Mouse (Mus musculus) gastrocnemius, adult 2 months (tissue): ENCODE measurements around the gene Rbm38. TPM values are rescaled to one million over a fixed set of nuclear protein-coding genes. Genes with fewer than 3 reads are reported as not detected.
A peak's percentile ranks its signal among the peaks of the same experiment; 100 is the strongest.

Source experiments
- DNase-seq: peaks from one replicate; pipeline ENCODE4 v3.0.0; 2022
- H3K27ac ChIP-seq: fragments of 200-600 bp; 2 replicates; pipeline ENCODE4 v1.8.1; 2022; ENCODE audit warnings: mild to moderate bottlenecking
- H3K4me3 ChIP-seq: fragments of 200-600 bp; 2 replicates; pipeline ENCODE4 v1.8.1; 2022; ENCODE audit warnings: mild to moderate bottlenecking, moderate library complexity
- CTCF ChIP-seq: fragments of 200-600 bp; IDR thresholded peaks from 2 replicates; pipeline ENCODE4 v1.8.1; 2022; ENCODE audit warnings: antibody characterized with exemption, mild to moderate bottlenecking, moderate library complexity
- intact Hi-C: fragments of 180-260 bp; cut with DNase I; formaldehyde crosslinking; loops from one replicate; pipeline ENCODE4 v1.15.1; 2025
- total RNA-seq, 2 experiments: library from RNA; stranded (reverse); gene quantifications; 2 replicates each; pipeline ENCODE4 v1.2.3; 2021

Rbm38 gene
- total RNA-seq, 2 experiments from 2014 or later, result 181 to 246 TPM

DNA sequence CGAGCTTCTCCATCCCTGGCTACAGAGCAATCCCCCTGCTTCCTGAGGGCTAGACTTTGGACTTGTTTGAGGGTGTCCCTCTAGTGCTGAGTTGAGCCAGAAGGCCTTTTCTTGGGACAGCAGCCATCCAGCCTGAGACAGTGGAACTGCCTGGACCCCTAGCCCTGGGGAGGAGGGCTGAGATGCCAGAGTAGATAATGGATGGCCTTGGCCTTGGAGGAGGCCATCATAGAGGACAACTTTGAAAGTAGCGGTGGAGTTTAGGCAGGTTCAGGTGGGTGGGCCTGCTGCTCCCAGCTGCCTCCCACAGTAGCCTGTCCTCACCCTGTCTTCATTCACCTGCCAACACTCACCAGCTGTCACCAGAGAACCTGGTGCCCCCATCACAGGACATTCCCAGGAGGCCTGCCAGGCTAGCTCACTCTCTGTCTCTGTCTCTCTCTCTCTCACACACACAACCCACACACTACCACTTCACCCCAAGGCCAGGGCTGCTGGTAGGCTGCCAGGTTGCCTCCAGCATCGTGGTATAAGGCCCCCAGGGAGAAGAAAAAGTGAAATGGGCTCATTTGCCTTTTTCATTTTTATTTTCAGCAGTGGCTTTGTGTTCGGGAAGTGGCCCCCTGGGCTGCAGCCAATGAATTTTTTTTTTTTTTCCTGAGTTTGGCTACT lies 7.7 kb downstream of the Rbm38 start:
- TF ChIP-seq CTCF, result no peak
- intact Hi-C loops, result loop anchor here (2.0 kb wide), 1 partner anchor 17 kb away; no protein-coding TSS in a partner anchor
- peak; percentile 80 for DNase-seq
- H3K4me3 ChIP-seq, result peak overlapping the region; percentile 85
- peak overlapping the region; percentile 95 for H3K27ac ChIP-seq

DNA sequence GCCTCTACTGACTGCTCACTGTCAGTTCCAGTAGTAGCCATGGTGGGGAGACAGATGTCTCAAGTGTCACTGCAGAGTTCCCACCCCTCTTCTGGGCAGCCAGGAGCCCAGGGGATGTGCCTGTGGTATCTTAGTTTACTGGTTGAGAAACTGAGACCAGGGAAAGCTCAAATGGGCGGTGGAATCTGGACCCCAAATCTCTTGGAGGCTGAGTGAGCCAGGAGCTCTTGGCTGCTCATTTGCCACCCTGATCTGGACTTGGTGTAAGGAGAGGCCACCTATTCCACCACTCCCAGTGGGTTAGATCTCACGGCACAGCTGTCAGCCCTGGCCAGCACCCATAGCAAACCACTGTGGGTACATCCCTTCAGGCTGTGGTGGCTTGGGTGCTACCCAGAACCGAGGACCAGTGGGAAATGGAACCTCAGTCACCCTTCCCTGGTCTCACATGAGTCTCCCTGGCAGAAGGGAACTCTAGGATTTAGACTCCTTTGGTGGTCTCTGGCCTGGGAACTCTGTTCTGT lies 8.3 kb downstream of the Rbm38 start:
- Histone ChIP-seq H3K27ac (peak overlapping the region; percentile 95), H3K4me3 (peak overlapping the region; percentile 85)
- intact Hi-C loops, result loop anchor here (2.0 kb wide), 1 partner anchor 16 kb away; no protein-coding TSS in a partner anchor
- no peak; the same call in 1 of the 2 replicates for TF ChIP-seq CTCF
- peak; percentile 46 for DNase-seq

DNA sequence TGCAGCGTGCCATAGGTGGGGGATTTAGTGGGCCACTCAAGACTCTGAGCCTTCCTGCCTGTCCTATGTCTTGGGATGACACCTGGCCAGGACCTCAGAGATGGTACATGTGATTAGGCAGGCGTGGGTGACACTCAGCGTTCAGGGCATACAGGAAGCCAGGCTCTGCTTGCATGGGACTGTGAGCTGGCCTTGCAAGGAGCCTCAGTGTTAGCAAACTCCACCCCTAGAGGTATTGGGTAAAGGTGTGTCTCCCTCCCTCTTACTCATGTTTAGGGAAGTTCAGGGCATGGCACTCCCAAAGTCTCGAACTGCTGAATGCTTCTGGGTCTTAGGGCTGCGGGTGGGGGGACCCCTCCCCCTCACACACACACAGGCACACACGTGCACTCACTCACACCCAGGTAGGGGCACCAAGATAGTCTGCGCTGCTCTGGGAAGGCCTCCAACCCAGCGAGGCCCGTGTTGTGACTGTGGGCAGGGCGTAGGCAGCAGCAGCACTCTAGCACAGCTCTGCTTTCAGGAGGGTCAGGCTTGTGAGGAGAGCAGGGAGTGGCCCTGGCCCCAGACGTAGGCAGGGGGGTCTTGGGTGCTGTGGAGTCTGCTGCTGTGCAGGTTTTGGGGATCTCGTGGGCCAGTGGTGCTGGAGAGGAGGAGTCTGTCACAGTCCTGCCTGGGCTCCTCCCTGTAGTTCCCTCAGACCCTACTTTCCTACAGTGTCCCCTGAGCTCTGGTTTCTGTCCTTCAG lies 10.5 kb downstream of the Rbm38 start:
- intact Hi-C loops, result no loop called here
- Histone ChIP-seq H3K4me3 (peak overlapping the region; percentile 21; the same call in 1 of the 2 replicates), H3K27ac (peak overlapping the region; percentile 95)
- TF ChIP-seq CTCF, result no peak
- DNase-seq, result no peak

DNA sequence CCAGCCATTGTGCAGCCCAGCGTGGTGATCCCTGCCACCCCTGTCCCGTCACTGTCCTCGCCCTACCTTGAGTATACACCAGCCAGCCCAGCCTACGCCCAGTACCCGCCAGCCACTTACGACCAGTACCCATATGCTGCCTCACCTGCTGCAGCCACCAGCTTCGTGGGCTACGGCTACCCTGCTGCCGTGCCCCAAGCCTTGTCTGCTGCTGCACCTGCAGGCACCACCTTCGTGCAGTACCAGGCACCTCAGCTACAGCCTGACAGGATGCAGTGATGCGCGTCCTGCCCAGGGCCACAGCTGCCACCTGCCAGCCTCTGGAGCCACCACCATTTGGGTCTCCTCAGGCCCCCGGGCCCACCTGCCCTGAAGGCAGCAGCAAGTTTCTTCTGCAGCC lies 13.2 kb downstream of the Rbm38 start:
- TF ChIP-seq CTCF, result no peak
- Histone ChIP-seq H3K4me3 (no peak overlapping the region), H3K27ac (no peak overlapping the region)
- intact Hi-C loops, result no loop called here
- DNase-seq, result no peak

DNA sequence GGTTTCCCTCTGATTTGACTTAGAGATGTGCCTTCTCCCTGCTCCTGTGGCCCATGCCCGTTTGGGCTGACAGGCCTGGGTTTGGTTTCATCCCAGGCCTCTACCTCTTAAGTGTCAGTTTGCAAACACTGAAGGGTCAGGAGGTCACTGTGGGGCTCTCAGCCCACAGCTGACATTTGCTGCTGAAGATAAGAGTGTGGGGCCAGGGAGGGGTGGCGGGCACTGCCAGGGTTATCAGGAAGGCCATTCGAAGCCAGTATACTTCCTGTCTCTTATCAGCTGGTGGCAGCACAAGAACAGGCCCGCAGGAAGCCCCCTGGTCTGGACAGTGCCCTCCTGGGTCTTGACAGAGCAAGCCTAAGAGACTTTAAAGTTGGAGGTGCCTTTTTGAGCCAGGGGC lies 14.7 kb downstream of the Rbm38 start:
- intact Hi-C loops, result no loop called here
- Histone ChIP-seq H3K4me3 (no peak overlapping the region), H3K27ac (peak overlapping the region; percentile 24; the same call in 1 of the 2 replicates)
- DNase-seq, result no peak
- TF ChIP-seq CTCF, result no peak

DNA sequence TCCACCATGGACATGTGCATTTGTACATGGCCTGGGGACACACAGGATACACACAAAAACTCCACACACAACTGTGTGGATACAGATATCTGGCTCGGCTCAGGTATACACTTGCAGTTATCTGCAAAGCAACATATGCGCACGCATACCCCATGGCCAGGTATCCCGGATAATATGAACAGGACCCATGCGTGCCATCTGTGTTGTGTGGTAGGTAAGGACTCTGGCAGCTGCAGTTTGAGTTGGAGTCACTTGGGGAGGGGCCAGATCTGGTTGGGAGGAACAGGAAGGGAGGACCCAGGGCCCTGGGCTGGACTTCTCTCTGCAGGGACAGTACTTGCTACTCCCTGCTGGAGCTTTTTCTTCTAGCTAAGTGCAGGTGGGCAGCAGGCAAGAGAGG lies 15.4 kb downstream of the Rbm38 start:
- no peak for TF ChIP-seq CTCF
- DNase-seq, result no peak
- H3K4me3 ChIP-seq, result no peak overlapping the region
- no peak overlapping the region for H3K27ac ChIP-seq
- intact Hi-C loops, result no loop called here

DNA sequence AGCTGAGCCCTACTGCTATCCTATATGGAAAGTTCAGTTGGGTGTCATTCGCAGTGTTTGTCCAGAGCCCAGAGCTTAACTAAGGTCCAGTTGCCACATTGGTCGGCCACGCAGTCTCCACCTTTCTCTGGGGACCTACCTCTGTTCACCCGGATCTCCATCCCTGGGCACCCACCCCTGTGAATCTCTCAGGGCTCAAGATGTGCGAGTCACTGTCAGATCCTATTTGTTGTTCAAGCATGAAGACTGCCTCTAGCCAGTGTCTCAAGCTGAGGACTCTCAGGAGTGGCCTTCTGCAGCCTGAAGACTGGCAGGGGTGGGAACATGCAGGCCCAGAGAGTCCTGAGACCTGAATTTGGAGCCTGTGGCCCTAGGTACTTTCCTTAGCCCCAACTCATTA lies 15.8 kb downstream of the Rbm38 start:
- intact Hi-C loops, result no loop called here
- no peak for DNase-seq
- Histone ChIP-seq H3K27ac (no peak overlapping the region), H3K4me3 (no peak overlapping the region)
- no peak for TF ChIP-seq CTCF

DNA sequence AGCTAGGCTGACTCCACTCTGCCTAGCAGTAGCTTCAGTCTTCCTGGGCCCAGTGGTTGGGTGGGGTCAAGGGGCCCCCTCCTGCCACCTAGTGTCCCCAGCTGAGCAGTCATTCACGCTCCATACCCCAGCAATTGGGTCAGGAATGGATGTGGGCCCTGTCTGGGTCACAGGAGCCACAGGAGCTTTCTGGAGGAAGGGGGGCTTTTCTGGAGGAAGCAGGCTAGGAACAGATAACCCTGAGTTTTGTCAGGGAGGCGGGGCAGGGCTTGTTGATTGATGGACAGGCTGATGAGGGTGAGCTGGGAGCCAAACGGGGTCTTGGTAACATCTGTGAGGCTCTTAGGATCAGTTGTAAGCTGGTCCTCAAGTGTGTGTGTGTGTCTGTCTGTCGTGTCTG lies 16.3 kb downstream of the Rbm38 start:
- Histone ChIP-seq H3K4me3 (no peak overlapping the region), H3K27ac (no peak overlapping the region)
- DNase-seq, result no peak
- intact Hi-C loops, result no loop called here
- TF ChIP-seq CTCF, result no peak; the same call in 1 of the 2 replicates

DNA sequence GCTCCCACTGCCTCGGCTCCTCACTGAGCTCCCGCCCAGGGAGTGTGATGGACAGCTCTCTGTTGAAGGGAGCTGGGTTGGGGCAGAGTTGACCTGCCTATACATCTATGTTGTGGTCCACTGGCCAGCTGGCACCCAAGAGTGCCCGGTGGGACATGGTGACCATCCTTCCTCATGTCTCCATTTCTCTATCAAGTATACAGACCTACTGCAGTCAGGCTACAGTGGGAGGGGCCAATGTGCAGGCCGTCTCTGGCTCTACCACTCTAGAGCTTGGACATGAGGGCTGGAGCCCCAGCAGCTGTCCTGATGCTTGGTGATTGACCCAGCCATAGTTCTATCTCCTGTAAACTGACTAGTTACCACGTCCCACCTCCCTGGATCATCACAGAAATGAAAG lies 17.0 kb downstream of the Rbm38 start:
- H3K4me3 ChIP-seq, result no peak overlapping the region
- DNase-seq, result no peak
- no peak overlapping the region for H3K27ac ChIP-seq
- intact Hi-C loops, result no loop called here
- TF ChIP-seq CTCF, result no peak

DNA sequence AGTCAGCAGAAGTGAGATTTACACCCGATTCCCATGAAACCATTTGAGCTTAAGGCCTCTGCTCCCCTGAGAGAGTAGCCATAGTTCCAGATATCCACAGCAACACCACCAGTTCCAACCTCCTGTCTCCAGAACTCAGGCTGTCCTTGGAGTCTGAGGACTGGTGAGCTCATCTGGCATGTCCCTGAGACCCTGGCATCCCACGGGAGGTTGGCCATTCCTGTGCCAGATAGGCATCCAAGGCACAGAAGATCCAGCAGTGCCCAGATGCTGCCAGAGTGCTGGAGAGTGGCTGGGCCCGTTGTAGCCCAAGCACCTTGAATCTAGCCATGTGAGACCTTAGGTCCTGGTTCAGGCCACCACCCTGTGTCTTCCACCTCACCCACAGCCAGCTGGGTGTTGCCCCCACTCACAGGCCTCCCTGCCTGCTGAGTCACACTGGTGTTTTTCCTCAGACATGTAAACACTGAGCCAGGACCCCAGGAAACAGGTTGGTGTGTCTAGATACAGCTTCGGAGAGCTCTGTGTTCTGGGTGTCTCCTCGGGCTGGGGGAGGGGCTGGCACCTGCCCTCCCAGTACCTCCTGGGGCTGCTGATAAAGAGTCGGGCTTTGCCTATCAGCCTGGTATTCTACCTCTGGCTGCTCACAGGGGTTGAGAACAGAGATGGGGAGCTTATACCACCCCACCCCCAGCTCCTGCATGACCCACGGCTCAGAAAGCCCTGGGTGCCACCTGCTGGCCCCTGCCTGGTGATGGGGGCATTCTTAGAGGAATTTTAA lies 17.7 kb downstream of the Rbm38 start:
- no peak for DNase-seq
- no peak overlapping the region for H3K27ac ChIP-seq
- intact Hi-C loops, result no loop called here
- H3K4me3 ChIP-seq, result no peak overlapping the region
- no peak for TF ChIP-seq CTCF

DNA sequence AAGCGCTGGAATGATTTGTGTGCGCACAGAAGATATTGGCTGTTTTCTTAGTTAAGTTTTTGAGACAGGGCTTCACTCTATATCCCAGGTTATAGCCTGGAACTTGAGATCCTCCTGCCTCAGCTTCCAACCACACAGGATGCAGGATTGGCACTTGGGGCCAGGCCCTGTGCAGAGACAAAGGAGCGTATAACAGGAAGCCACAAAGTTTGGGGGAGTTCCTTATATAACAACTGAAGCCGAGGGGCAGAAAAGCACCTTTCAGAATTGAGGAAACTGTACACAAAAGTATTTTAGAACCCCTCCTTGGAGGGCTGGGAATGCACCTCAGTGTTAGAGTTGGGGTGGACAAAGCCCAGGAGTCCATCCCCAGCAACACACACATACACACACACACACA lies 18.7 kb downstream of the Rbm38 start:
- Histone ChIP-seq H3K4me3 (no peak overlapping the region), H3K27ac (no peak overlapping the region)
- intact Hi-C loops, result no loop called here
- DNase-seq, result no peak
- TF ChIP-seq CTCF, result no peak

DNA sequence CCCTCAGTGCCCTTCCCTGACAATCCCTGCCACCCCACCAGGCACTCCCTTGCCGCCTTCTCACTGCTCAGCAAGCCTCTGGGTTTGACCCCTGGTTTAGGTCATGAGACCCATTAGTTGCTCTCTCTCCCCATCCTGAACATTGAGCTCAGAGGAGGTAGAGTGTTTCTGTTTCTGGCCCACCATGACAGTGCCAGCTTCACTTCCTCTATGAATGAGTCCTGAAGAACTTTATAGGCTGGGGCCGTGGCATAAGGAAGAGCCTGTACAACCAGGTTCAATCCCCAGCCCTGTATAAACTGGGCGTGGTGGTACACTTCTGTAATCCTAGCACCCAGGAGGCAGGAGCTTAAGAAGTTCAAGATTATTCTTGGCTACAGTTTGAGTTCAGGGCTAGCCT lies 20.5 kb downstream of the Rbm38 start:
- H3K27ac ChIP-seq, result 0 out of 2 replicates have a peak overlapping the region, but pooled peaks have one; percentile 28
- no peak for DNase-seq
- no peak overlapping the region for H3K4me3 ChIP-seq
- intact Hi-C loops, result no loop called here
- TF ChIP-seq CTCF, result no peak
